Mouse (Mus musculus) R1 (cell line): Measurements from ENCODE around the gene Clns1a.
A peak's percentile ranks its signal among the peaks of the same experiment; 100 is the strongest.

Experiments
- DNase-seq: peaks from one replicate; pipeline ENCODE4 v3.0.0-alpha.2; 2018; ENCODE audit warnings: low read depth, low spot score

Clns1a gene

GRCm38 (mm10) chr7:97726778-97727177 is 30.3 kb downstream of the Clns1a start:
- no peak for DNase-seq

GRCm38 (mm10) chr7:97728666-97729614 is 32.5 kb downstream of the Clns1a start:
- DNase-seq = peak; percentile 44

DNA sequence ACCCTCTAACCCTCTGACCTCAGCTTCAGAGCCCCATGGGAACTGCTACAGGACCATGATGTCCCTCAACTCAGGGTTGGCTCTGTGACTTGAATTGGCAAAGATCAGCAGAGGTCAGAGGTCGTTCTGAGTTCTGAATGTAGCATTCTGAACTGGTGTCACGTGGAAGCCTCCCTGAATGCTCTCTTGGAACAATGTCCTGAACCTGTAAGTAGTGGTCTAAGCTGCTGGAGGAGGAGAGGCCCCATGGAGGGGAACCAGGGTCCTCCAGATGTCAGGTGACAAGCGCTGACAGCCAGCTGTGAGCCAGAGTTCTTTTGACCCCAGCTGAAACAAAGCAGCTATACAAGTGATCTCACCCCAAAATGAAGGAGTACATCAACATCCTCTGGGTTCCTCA is 34.0 kb downstream of the Clns1a start:
- no peak for DNase-seq

GRCm38 (mm10) chr7:97733606-97734005 is 37.2 kb downstream of the Clns1a start:
- DNase-seq = no peak

- no peak for DNase-seq
Observed at GRCm38 (mm10) chr7:97735021-97735420, 38.6 kb downstream of the Clns1a start.

DNA sequence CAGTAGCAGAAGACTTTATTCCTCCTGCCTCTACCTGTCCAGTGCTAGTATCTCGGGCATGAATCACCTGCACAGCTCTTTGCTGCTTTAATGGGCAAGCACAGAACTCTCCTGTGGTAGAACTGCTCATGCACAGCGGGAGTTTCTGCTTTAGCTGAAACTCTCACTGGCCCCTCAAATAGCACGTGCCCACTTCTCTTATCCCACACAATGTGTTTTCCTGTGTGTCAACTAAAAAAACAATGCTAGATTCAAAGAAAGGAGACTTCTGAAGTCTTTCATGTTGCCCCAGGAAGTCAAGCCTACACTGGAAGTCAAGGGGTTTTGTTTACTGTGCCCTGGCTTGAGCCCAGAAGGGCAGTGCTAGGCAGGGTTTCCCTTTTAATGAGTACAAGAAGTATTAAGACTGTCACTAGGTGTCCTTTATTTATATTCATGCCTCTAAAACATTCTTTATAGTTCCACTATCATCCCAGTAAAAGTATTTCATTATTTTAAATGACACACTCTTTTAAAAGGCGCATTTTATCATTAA is 39.5 kb downstream of the Clns1a start:
- DNase-seq = no peak

- no peak for DNase-seq
Observed at GRCm38 (mm10) chr7:97737256-97737637, 40.8 kb downstream of the Clns1a start.

DNA sequence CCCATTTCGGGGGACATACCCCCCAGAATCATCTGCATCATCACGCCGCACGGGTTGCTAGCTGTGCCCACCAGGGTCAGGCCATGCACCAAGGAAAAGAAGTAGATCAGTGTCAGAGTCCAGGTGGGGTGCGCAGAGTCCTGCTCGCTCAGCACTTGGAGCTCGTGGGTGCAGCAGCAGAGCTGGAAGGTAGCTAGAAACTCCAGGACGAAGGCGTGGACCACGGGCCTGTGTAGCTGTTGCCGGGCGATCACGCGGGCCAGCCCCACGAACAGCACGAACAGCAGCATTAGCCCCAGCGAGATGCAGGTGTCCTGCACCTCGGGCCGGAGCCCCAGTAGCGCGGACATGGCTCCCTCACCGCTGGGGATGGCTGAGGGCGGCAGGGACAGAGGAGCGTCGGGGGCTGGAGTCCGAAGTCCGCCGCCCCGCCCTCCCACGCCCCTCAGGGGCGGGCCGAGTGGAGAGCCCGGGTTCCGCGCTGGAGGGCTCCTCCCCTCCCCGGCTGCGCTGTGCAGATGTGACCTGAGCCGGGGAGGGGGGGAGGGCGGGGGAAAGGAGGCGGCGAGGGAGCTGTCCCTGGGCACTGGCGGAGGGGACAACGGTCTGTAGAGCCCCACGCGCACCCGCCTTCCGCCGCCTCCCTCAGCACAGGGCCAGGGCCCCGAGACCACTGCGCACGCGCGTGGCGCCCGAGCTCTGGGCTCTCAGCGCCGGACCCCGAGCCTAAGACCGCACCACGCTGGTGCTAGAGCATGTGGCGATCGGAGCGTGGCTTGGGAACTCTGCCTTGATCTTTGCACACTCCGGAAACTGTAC is 41.4 kb downstream of the Clns1a start, which contains the start of gene Aqp11:
Gene Aqp11 (minus strand): TSS at position 652 of the 819 bp plus-strand sequence.
- DNase-seq = peak; percentile 91

- no peak for DNase-seq
Observed at GRCm38 (mm10) chr7:97740948-97741347, 44.5 kb downstream of the Clns1a start.

GRCm38 (mm10) chr7:97741756-97742291 is 45.4 kb downstream of the Clns1a start:
- DNase-seq = peak; percentile 70

DNA sequence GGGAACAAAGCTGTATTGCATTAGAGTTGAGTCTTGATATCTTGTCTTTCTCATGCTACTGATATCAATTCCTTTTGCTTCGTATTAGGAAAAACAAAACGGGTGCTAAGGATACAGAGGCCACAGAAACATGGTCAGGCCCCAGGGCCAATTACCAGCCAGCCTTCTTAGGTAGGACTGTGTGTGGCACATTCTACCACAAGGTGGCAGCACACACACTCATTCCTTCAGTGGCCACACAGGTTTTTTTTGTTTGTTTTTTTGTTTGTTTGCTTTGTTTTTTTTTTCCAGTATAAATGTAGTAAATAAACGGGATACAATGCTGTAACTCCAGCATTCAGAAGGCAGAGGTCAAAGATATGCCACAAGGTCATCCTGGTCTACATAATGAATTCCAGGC is 48.9 kb downstream of the Clns1a start:
- DNase-seq = peak; percentile 81

DNA sequence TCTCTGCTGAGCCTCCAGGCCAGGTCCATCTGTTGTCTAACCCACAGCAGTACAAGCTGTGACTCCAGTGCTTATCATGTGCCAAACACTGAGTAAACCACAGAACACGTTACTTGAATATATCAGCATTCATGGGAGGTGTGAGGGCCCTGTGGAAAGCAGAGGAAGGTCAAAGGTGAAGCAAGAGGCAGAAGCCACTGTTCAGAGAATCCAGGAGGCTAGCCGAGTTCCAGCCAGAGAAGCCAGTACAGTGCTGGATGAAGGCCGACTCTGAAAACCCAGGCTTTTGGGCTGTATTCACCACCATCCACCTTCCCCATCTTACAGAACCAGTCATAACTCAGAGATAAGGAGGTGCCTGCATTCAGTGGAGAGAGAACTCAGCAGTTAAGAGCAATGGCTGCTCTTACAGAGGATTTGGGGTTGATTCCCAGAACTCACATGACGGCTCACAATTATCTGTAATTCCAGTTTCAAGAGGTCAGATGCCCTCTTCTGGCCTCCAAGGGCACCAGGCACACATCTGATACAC is 50.8 kb downstream of the Clns1a start:
- no peak for DNase-seq

DNA sequence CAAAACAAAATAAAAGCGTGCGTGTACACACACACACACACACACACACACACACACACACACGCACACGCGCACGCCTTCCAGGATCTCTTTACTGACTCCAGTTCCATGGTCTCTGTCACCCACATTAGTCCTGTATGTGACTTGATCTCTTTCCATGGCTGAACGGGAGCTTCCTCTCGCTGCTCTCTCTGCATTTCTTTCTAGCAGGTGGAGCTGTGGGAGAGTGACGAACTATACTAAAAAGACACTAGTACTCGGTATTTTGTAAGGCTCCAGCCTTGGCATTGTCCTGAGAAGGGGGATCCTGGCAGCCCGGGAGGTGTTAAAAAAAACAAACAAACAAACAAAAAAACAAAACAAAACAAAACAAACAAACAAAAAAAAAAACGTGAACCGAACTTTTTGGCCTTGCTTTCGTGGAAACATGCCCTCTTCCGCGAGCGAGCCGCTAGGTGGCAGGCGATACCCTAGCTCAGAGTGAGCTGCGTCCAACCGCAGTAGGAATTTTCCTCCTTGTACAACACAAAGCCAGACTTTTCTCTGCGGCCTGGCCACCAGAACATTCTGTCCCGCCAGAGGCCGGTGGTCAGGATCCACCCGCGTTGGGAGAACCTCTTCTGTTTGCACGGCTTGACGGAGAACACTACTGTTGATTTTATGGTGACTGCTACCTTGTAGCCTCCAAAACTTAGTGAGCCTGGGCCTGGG is 51.5 kb downstream of the Clns1a start:
- DNase-seq = peak; percentile 81

- DNase-seq = no peak
Observed at GRCm38 (mm10) chr7:97748527-97749206, 52.2 kb downstream of the Clns1a start.

DNA sequence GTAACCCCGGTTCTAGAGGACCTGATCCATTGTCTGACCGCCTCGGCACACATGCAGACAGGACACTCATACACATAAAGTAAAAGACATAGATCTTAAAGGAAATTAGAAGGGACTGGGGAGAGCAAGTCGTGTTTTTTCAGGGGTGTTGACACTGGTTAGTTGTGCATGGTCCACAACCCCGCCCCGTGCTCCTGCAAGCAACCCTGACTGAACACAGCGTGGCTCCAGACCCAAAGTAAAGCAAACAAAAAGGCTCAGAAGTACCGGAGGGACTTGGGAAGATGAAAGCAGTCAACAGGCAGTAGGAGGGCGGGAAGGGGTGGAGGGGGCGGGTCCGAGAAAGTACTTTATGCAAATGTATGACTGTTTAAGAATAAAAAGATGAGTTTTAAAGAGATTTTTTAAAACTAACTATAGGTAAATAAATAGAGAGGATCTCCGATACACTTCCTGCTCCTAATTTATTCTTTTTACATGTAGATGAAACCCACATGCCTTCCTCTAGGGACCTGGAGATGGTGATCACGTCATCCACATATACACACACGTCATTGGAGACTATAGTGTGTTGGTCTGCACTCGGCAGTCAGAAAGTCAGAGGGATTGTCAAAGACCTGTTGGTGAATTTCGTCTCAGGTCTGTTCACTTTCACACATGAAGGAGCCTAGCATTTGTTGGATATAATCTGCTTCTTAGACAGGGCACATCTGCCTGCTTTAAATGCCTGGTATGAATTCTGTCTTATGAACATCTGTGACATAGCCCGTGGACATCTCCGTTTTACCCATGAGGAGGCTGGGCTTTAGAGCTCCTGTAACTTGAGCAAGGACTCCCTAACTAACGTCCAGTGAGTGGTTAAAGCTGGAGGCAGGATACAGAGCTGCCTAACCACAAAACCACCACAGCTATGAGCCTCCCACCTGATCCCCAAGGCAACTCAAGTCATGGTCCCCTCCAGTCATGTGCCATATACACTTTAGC is 53.1 kb downstream of the Clns1a start:
- peak; percentile 91 for DNase-seq

DNA sequence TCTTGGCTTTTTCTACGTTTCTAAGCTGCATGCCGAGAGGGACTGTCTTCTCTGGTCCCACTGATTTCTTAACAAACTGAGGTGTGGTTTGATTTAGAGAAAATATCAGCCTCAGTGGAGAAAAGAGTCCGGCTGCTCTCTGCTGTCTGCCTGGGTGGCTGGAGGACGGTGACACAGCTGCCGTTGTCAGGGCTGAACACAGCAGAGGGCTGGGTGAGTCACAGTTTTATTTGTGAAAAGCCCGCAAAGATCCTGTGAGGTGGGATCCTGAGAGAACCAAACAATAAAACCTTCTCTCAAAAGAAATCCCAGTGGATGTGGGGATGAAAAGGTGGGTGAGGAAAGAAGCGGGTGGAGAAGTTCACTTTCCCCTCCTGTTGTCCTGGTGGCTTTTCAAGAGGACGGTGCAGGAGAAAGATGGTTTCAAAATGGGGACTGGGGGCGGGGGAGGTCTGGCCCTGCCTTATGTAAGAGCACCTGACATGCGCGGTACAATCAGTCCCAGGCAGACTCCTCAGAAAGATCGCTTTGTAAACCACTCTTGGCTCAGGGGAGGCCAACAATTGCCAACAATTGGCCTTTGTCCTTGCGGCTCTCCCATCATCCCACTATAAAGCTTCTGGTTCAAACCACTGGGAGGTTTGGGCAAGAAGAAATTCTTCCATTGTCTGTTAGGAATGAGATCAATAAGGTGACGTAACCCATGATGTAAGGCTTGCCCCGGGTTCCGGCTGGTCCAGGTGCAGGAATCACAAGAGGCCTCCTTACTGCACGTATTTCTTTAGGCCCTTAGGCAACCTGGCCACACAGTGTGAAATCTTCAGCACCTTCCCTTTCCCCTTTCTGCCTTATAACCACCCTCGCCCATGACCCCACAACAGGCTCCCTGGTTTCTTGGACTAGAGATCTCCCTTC is 60.8 kb downstream of the Clns1a start:
- DNase-seq = peak; percentile 76

GRCm38 (mm10) chr7:97764591-97764990 is 68.2 kb downstream of the Clns1a start:
- no peak for DNase-seq
